Mouse (Mus musculus): ENCODE measurements around the gene Plvap. TPM values are rescaled to one million over a fixed set of nuclear protein-coding genes. Genes with fewer than 3 reads are reported as not detected.

Gene Plvap
- polyA plus RNA-seq, 1 experiment from 2014 or later = 3.6 TPM

- no peak overlapping the region for H3K4me2 ChIP-seq (ENCODE audit: low read length)
- no peaks in the 10 kb centered on the region for H3K27me3 ChIP-seq (ENCODE audit: control insufficient read depth, insufficient read depth, low read length)
- peak overlapping the region; percentile 90; the same call in 1 of the 2 replicates for H3K27ac ChIP-seq (replicated peaks; ENCODE audit: low read depth, low read length)
- H3K36me3 ChIP-seq (ENCODE audit: control insufficient read depth, insufficient read depth, low read length) = peaks cover 66% of the 10 kb centered on the region
- no peak overlapping the region for H3K4me3 ChIP-seq (replicated peaks; ENCODE audit: low read depth, low read length)
- 90% methylated on average over 25 of the region's 25 CpGs for WGBS
- peaks cover 9% of the 10 kb centered on the region for H3K4me1 ChIP-seq (ENCODE audit: control insufficient read depth, insufficient read depth, low read length)
- no peak for DNase-seq
- no peak for ATAC-seq (ENCODE audit: low FRiP score, low TSS enrichment)
- peak overlapping the region; percentile 62; the same call in 1 of the 2 replicates for H3K9ac ChIP-seq (replicated peaks; ENCODE audit: low read length)
- no peaks in the 10 kb centered on the region for H3K9me3 ChIP-seq (ENCODE audit: control insufficient read depth, low read length)
These were observed 36.5 kb downstream of the Plvap start for GRCm38 (mm10) chr8:71474785-71475701.

GRCm38 (mm10) chr8:71474344-71474743 lies 37.2 kb downstream of the Plvap start:
- no peaks in the 10 kb centered on the region for H3K9me3 ChIP-seq (ENCODE audit: control insufficient read depth, low read length)
- no peaks in the 10 kb centered on the region for H3K27me3 ChIP-seq (ENCODE audit: control insufficient read depth, insufficient read depth, low read length)
- DNase-seq (no peak), ATAC-seq (ENCODE audit: low FRiP score, low TSS enrichment) (no peak)
- WGBS = 95% methylated on average over 18 of the region's 18 CpGs
- H3K9ac ChIP-seq (replicated peaks; ENCODE audit: low read length) = no peak overlapping the region
- no peak overlapping the region for H3K4me2 ChIP-seq (ENCODE audit: low read length)
- peaks cover 13% of the 10 kb centered on the region for H3K4me1 ChIP-seq (ENCODE audit: control insufficient read depth, insufficient read depth, low read length)
- peaks cover 59% of the 10 kb centered on the region for H3K36me3 ChIP-seq (ENCODE audit: control insufficient read depth, insufficient read depth, low read length)
- H3K27ac ChIP-seq (replicated peaks; ENCODE audit: low read depth, low read length) = no peak overlapping the region
- H3K4me3 ChIP-seq (replicated peaks; ENCODE audit: low read depth, low read length) = no peak overlapping the region

GRCm38 (mm10) chr8:71472601-71473386 lies 38.8 kb downstream of the Plvap start:
- 84% methylated on average over 8 of the region's 8 CpGs for WGBS

GRCm38 (mm10) chr8:71471861-71472260 lies 39.7 kb downstream of the Plvap start:
- H3K9ac ChIP-seq (replicated peaks; ENCODE audit: low read length) = no peak overlapping the region
- no peaks in the 10 kb centered on the region for H3K27me3 ChIP-seq (ENCODE audit: control insufficient read depth, insufficient read depth, low read length)
- peaks cover 13% of the 10 kb centered on the region for H3K4me1 ChIP-seq (ENCODE audit: control insufficient read depth, insufficient read depth, low read length)
- H3K36me3 ChIP-seq (ENCODE audit: control insufficient read depth, insufficient read depth, low read length) = peaks cover 48% of the 10 kb centered on the region
- H3K27ac ChIP-seq (replicated peaks; ENCODE audit: low read depth, low read length) = no peak overlapping the region
- WGBS = 95% methylated on average over 17 of the region's 17 CpGs
- ATAC-seq (ENCODE audit: low FRiP score, low TSS enrichment) (no peak), DNase-seq (no peak)
- H3K4me3 ChIP-seq (replicated peaks; ENCODE audit: low read depth, low read length) = no peak overlapping the region
- no peak overlapping the region for H3K4me2 ChIP-seq (ENCODE audit: low read length)
- H3K9me3 ChIP-seq (ENCODE audit: control insufficient read depth, low read length) = no peaks in the 10 kb centered on the region

More at GRCm38 (mm10) chr8:71472601-71473386, 38.8 kb downstream of the Plvap start:
- Histone ChIP-seq H3K4me2 (ENCODE audit: low read length) (no peak overlapping the region), H3K4me1 (ENCODE audit: control insufficient read depth, insufficient read depth, low read length) (peaks cover 13% of the 10 kb centered on the region), H3K9ac (replicated peaks; ENCODE audit: low read length) (no peak overlapping the region), H3K27ac (replicated peaks; ENCODE audit: low read depth, low read length) (no peak overlapping the region), H3K4me3 (replicated peaks; ENCODE audit: low read depth, low read length) (no peak overlapping the region), H3K36me3 (ENCODE audit: control insufficient read depth, insufficient read depth, low read length) (peaks cover 48% of the 10 kb centered on the region), H3K9me3 (ENCODE audit: control insufficient read depth, low read length) (no peaks in the 10 kb centered on the region), H3K27me3 (ENCODE audit: control insufficient read depth, insufficient read depth, low read length) (no peaks in the 10 kb centered on the region)
- ATAC-seq (ENCODE audit: low FRiP score, low TSS enrichment) = no peak
- no peak for DNase-seq

- Histone ChIP-seq H3K27ac (replicated peaks; ENCODE audit: low read depth, low read length) (no peak overlapping the region), H3K27me3 (ENCODE audit: control insufficient read depth, insufficient read depth, low read length) (no peaks in the 10 kb centered on the region), H3K4me1 (ENCODE audit: control insufficient read depth, insufficient read depth, low read length) (peaks cover 16% of the 10 kb centered on the region), H3K9me3 (ENCODE audit: control insufficient read depth, low read length) (no peaks in the 10 kb centered on the region), H3K4me3 (replicated peaks; ENCODE audit: low read depth, low read length) (no peak overlapping the region), H3K4me2 (ENCODE audit: low read length) (0 out of 2 replicates have a peak overlapping the region, but pooled peaks have one; percentile 84), H3K9ac (replicated peaks; ENCODE audit: low read length) (no peak overlapping the region), H3K36me3 (ENCODE audit: control insufficient read depth, insufficient read depth, low read length) (peaks cover 51% of the 10 kb centered on the region)
- DNase-seq (no peak), ATAC-seq (ENCODE audit: low FRiP score, low TSS enrichment) (no peak)
- WGBS = 82% methylated on average over 5 of the region's 5 CpGs
These were observed 40.7 kb downstream of the Plvap start for GRCm38 (mm10) chr8:71470913-71471255.

GRCm38 (mm10) chr8:71470146-71470912 lies 41.2 kb downstream of the Plvap start:
- H3K9me3 ChIP-seq (ENCODE audit: control insufficient read depth, low read length) = no peaks in the 10 kb centered on the region

GRCm38 (mm10) chr8:71469411-71469810 lies 42.1 kb downstream of the Plvap start:
- Histone ChIP-seq H3K4me3 (replicated peaks; ENCODE audit: low read depth, low read length) (peak overlapping the region; percentile 76), H3K36me3 (ENCODE audit: control insufficient read depth, insufficient read depth, low read length) (peaks cover 37% of the 10 kb centered on the region), H3K4me2 (ENCODE audit: low read length) (peak overlapping the region; percentile 84), H3K4me1 (ENCODE audit: control insufficient read depth, insufficient read depth, low read length) (peaks cover 20% of the 10 kb centered on the region), H3K9me3 (ENCODE audit: control insufficient read depth, low read length) (no peaks in the 10 kb centered on the region), H3K27ac (replicated peaks; ENCODE audit: low read depth, low read length) (peak overlapping the region; percentile 84), H3K9ac (replicated peaks; ENCODE audit: low read length) (peak overlapping the region; percentile 61), H3K27me3 (ENCODE audit: control insufficient read depth, insufficient read depth, low read length) (no peaks in the 10 kb centered on the region)
- DNase-seq (peak; percentile 89), ATAC-seq (ENCODE audit: low FRiP score, low TSS enrichment) (peak; percentile 43)
- WGBS = under 1% methylated on average over 21 of the region's 24 CpGs

More at GRCm38 (mm10) chr8:71470146-71470912, 41.2 kb downstream of the Plvap start:
- Histone ChIP-seq H3K27me3 (ENCODE audit: control insufficient read depth, insufficient read depth, low read length) (no peaks in the 10 kb centered on the region), H3K4me1 (ENCODE audit: control insufficient read depth, insufficient read depth, low read length) (peaks cover 19% of the 10 kb centered on the region), H3K27ac (replicated peaks; ENCODE audit: low read depth, low read length) (no peak overlapping the region), H3K4me3 (replicated peaks; ENCODE audit: low read depth, low read length) (peak overlapping the region; percentile 76), H3K36me3 (ENCODE audit: control insufficient read depth, insufficient read depth, low read length) (peaks cover 46% of the 10 kb centered on the region), H3K4me2 (ENCODE audit: low read length) (peak overlapping the region; percentile 84), H3K9ac (replicated peaks; ENCODE audit: low read length) (peak overlapping the region; percentile 61)
- no peak for DNase-seq
- 81% methylated on average over 3 of the region's 3 CpGs for WGBS
- no peak for ATAC-seq (ENCODE audit: low FRiP score, low TSS enrichment)

GRCm38 (mm10) chr8:71468916-71469315 lies 42.6 kb downstream of the Plvap start, which contains the start of gene Dda1:
TSS of gene Dda1 (plus strand) at chr8:71469199.
- Histone ChIP-seq H3K4me2 (ENCODE audit: low read length) (peak within 1 kb of the TSS; percentile 84), H3K27me3 (ENCODE audit: control insufficient read depth, insufficient read depth, low read length) (no peaks in the 10 kb centered on the region), H3K36me3 (ENCODE audit: control insufficient read depth, insufficient read depth, low read length) (peaks cover 32% of the 10 kb centered on the region), H3K9me3 (ENCODE audit: control insufficient read depth, low read length) (no peaks in the 10 kb centered on the region), H3K9ac (replicated peaks; ENCODE audit: low read length) (peak within 1 kb of the TSS; percentile 61), H3K4me3 (replicated peaks; ENCODE audit: low read depth, low read length) (peak within 1 kb of the TSS; percentile 76), H3K4me1 (ENCODE audit: control insufficient read depth, insufficient read depth, low read length) (peaks cover 25% of the 10 kb centered on the region), H3K27ac (replicated peaks; ENCODE audit: low read depth, low read length) (peak within 1 kb of the TSS; percentile 84)
- ATAC-seq (ENCODE audit: low FRiP score, low TSS enrichment) (peak; percentile 90), DNase-seq (peak; percentile 100)
- under 1% methylated on average over 35 of the region's 52 CpGs for WGBS
